Mouse (Mus musculus) stomach, postnatal 0 days (tissue): ENCODE measurements around the gene Gdap1l1. TPM values are rescaled to one million over a fixed set of nuclear protein-coding genes. Genes with fewer than 3 reads are reported as not detected.
"Not testable (repeated sequence)": the region's sequence is repeated elsewhere in the genome, so short reads cannot be mapped to it uniquely, and the experiment has no call there.

ENCODE experiments used
- ATAC-seq: fragments of 200-750 bp; cut with Nextera tagmentation; 2 replicates; pipeline ENCODE4 v1.8.0; 2017; ENCODE audit not compliant: low FRiP score, low TSS enrichment
- DNase-seq: peaks from one replicate; pipeline ENCODE4 v3.0.0-alpha.2; 2016; ENCODE audit warnings: low spot score
- H3K27ac ChIP-seq: fragments of 300-500 bp; sonication (generic); replicated peaks from 2 replicates; pipeline ENCODE4 v1.5.1; 2014; ENCODE audit warnings: mild to moderate bottlenecking, control low read depth
- H3K27me3 ChIP-seq: fragments of 300-500 bp; sonication (generic); 2 replicates; pipeline ENCODE4 v1.6.1; 2014; ENCODE audit warnings: low read length; ENCODE audit not compliant: control insufficient read depth, insufficient read depth
- H3K36me3 ChIP-seq: fragments of 300-500 bp; sonication (generic); 2 replicates; pipeline ENCODE4 v1.6.1; 2014; ENCODE audit warnings: low read length, mixed read lengths; ENCODE audit not compliant: control insufficient read depth, insufficient read depth
- H3K4me1 ChIP-seq: fragments of 300-500 bp; sonication (generic); replicated peaks from 2 replicates; pipeline ENCODE4 v1.6.1; 2014; ENCODE audit warnings: antibody characterized with exemption; ENCODE audit not compliant: control insufficient read depth, insufficient read depth
- H3K4me2 ChIP-seq: fragments of 300-500 bp; sonication (generic); replicated peaks from 2 replicates; pipeline ENCODE4 v1.6.1; 2014; ENCODE audit warnings: low read depth, mild to moderate bottlenecking, control low read depth, moderate library complexity
- H3K4me3 ChIP-seq: fragments of 300-500 bp; sonication (generic); 2 replicates; pipeline ENCODE4 v1.5.1; 2014; ENCODE audit warnings: low read depth, low read length, control low read depth
- H3K9ac ChIP-seq: fragments of 300-500 bp; sonication (generic); 2 replicates; pipeline ENCODE4 v1.6.1; 2014; ENCODE audit warnings: mild to moderate bottlenecking, low read length, control low read depth, mixed read lengths
- H3K9me3 ChIP-seq: fragments of 300-500 bp; sonication (generic); 2 replicates; pipeline ENCODE4 v1.6.1; 2016; ENCODE audit warnings: low read length; ENCODE audit not compliant: control insufficient read depth
- CTCF ChIP-seq: IDR thresholded peaks from 2 replicates; pipeline ENCODE4 v1.5.1; 2016; ENCODE audit warnings: antibody characterized with exemption, low read depth, mild to moderate bottlenecking, moderate library complexity
- EP300 ChIP-seq: optimal IDR thresholded peaks from 2 replicates; pipeline ENCODE3; 2016; ENCODE audit warnings: antibody characterized with exemption
- WGBS: fragments of 180-500 bp; shearing (Covaris S2); extraction: QIAGEN DNeasy Blood & Tissue Kit; methylation state at CpG from one replicate; pipeline ENCODE4 v1.1.7; 2014; 5-methylcytosine and 5-hydroxymethylcytosine counted together
- polyA plus RNA-seq: library from polyadenylated mRNA; unstranded; fragments of >200 nt; fragmentation: Nextera tagmentation; extraction: Ambion mirVana; gene quantifications from 2 replicates; pipeline ENCODE4 v1.2.1, GENCODE M21; 2015

Gene Gdap1l1
- polyA plus RNA-seq, 1 experiment from 2014 or later = 1.9 TPM

DNA sequence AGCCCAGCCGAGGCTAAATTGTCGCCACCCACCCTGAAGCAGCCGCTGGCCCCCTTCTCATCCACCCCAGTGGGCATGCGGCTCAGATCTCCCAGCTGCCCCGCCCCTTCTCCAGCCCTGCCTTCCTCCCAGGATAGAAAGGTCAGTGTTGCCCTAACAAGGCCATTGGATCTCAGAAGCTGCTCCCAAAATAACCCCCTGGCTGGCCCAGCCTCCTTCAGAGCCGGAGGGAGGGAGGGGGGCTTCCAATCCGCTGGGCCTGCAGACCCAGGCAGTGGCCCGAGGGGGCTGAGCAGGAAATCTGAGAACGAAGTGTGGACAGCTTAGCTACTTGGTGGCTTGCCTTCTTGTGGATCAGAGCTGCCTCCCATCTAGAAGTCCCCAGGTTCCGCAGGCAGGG is 40.4 kb upstream of the Gdap1l1 start, which contains the start of gene Jph2:
Jph2 (minus strand) TSS at position 89 of the 400 bp plus-strand sequence.
- H3K36me3 ChIP-seq = no peaks in the 10 kb centered on the region
- ATAC-seq (peak; percentile 79), DNase-seq (peak; percentile 43)
- peak within 1 kb of the TSS; percentile 50 for H3K4me2 ChIP-seq
- H3K4me1 ChIP-seq = no peaks in the 10 kb centered on the region
- H3K27ac ChIP-seq = peak within 1 kb of the TSS; percentile 86
- peak within 1 kb of the TSS; percentile 47 for H3K4me3 ChIP-seq
- TF ChIP-seq CTCF = peak; percentile 31
- TF ChIP-seq EP300 = no peak
- no peaks in the 10 kb centered on the region for H3K27me3 ChIP-seq
- peak within 1 kb of the TSS; percentile 71 for H3K9ac ChIP-seq
- WGBS = 6% methylated on average over 10 of the region's 10 CpGs
- no peaks in the 10 kb centered on the region for H3K9me3 ChIP-seq

DNA sequence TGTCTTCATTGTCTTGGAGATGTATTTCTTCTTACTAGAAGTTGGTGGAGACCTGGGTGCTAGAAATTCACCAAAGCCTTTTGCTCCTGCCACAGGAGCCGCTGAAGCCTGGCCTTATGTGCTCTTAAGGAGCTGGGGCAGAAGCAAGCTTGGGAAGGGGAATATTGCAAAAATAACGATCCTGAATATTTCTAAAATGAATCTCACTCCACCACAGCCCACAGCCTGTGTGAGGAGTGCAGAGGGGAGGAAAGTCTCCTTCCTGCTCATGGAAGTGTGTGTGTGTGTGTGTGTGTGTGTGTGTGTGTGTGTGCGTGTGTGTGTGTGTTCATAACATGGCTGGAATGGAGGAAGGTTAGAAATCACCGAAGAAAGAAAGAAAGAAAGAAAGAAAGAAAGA is 39.5 kb upstream of the Gdap1l1 start:
- H3K27me3 ChIP-seq = no peaks in the 10 kb centered on the region
- WGBS = 68% methylated on average over 4 of the region's 4 CpGs
- peak overlapping the region; percentile 86 for H3K27ac ChIP-seq
- peak overlapping the region; percentile 50; the same call in 1 of the 2 replicates for H3K4me2 ChIP-seq
- no peak for ATAC-seq
- TF ChIP-seq CTCF (no peak), EP300 (no peak)
- DNase-seq = no peak
- no peaks in the 10 kb centered on the region for H3K9me3 ChIP-seq
- H3K36me3 ChIP-seq = no peaks in the 10 kb centered on the region
- peak overlapping the region; percentile 71; the same call in 1 of the 2 replicates for H3K9ac ChIP-seq
- H3K4me3 ChIP-seq = no peak overlapping the region
- H3K4me1 ChIP-seq = no peaks in the 10 kb centered on the region

DNA sequence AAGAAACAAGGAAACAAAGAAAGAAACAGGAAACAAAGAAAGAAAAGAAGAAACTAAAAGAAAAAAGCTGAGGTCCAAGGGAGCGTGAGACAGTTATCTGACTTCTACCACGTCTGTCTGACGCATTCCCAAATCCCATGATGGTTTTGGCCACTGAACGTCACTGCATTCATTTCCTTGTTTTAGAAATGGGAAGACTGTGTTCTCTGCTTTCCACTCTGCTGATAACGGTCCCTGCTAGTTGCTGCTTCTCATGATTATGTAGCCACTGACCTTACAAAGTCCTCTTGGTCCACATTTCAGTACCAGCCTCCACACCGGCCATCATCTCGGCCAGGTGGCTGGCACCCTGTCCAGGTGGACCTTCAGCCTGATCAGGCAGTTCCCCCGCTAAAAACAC is 39.1 kb upstream of the Gdap1l1 start:
- Histone ChIP-seq H3K36me3 (no peaks in the 10 kb centered on the region), H3K27ac (peak overlapping the region; percentile 40; the same call in 1 of the 2 replicates)
- no peak for DNase-seq

DNA sequence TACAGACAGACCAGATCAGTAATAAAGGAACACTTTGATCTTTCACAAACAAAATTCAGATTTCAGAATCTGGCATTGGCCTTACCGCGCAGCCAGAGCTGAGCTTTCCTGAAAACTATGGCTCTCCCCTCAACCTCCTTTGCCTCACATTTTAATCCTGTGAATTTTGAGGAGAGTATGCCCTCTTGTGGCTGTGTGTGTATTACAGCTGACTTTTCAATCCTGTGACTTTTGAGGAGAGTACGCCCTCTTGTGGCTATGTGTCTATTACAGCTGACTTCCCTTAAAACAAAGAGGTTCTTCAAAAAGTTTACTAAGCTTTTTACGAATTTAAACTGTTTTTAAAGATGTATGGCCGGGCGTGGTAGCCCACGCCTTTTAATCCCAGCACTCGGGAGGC is 37.1 kb upstream of the Gdap1l1 start:
- no peak overlapping the region for H3K4me2 ChIP-seq
- H3K27me3 ChIP-seq = no peaks in the 10 kb centered on the region
- no peaks in the 10 kb centered on the region for H3K4me1 ChIP-seq
- H3K9me3 ChIP-seq = no peaks in the 10 kb centered on the region
- WGBS = 2% methylated on average over 8 of the region's 8 CpGs
- DNase-seq (peak; percentile 79), ATAC-seq (no peak; the same call in 1 of the 2 replicates)
- H3K36me3 ChIP-seq = no peaks in the 10 kb centered on the region
- no peak for TF ChIP-seq EP300
- peak; percentile 100 for TF ChIP-seq CTCF
- no peak overlapping the region for H3K27ac ChIP-seq
- no peak overlapping the region for H3K4me3 ChIP-seq
- H3K9ac ChIP-seq = no peak overlapping the region

More for the DNA sequence above, 39.1 kb upstream of the Gdap1l1 start:
- ATAC-seq = no peak
- no peak overlapping the region for H3K4me3 ChIP-seq
- H3K27me3 ChIP-seq = no peaks in the 10 kb centered on the region
- TF ChIP-seq EP300 = no peak
- no peak for TF ChIP-seq CTCF
- H3K9ac ChIP-seq = no peak overlapping the region
- H3K4me2 ChIP-seq = no peak overlapping the region
- H3K4me1 ChIP-seq = no peaks in the 10 kb centered on the region
- no peaks in the 10 kb centered on the region for H3K9me3 ChIP-seq
- WGBS = 66% methylated on average over 8 of the region's 8 CpGs

DNA sequence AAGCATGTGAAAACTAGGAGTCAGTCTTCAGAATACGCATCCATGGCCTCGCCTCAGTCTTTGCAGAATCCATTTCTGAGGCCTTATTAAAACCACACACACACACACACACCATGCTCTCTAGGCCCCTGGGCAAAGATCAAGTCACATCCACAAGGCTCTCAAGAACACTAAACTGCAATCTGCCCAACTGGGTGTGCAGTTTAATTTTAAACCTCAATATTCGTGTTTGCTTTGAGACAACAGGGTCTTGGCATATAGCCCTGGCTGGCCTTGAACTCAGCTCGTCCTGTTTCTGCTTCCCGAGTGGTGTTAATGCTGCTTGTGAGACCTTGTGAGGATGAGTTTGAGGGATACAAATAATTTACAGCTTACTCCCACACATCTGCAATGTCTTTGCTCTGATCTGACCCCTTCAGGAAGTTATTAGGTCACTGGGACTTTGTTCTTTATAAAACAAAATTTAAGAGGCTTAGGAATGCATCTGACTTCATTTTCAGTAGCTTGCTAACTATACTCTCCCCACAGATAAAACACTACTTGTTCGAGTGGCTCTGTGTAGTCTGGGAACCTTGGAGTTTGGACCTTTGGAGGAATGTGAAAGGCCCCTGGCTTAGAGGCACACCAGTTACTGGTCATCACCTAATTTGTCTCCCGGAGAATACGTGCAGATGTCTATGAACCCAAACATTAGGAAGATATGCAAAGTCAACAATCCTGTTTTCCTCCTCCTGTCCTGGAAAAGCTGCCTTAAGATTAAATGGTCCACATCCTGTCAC is 34.0 kb upstream of the Gdap1l1 start:
- Histone ChIP-seq H3K9ac (peak overlapping the region; percentile 27; the same call in 1 of the 2 replicates), H3K4me1 (no peaks in the 10 kb centered on the region), H3K27me3 (no peaks in the 10 kb centered on the region), H3K9me3 (no peaks in the 10 kb centered on the region), H3K27ac (no peak overlapping the region), H3K4me2 (no peak overlapping the region), H3K36me3 (peaks cover 8% of the 10 kb centered on the region), H3K4me3 (no peak overlapping the region)
- ATAC-seq (no peak), DNase-seq (no peak)
- WGBS = 56% methylated on average over 8 of the region's 8 CpGs
- TF ChIP-seq EP300 (no peak), CTCF (no peak)

DNA sequence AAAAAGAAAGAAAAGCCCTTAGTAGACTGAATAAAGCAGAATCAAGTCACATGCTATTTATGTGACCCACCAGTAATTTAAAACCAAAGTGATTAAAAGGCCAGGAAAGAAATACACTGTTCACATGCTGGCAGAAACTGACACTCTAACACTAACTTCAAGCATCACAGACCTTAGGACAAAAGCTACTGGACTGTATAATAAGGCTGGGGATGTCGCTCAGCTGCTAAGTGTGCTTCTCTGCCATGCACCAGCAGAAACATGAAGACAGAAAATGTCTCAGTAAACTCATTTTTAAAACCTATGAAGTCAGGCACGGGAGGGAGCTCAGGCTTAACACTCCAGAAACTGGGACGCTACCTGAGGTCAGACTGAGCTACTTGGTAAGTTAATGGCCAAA is 28.1 kb upstream of the Gdap1l1 start:
- Histone ChIP-seq H3K4me2 (no peak overlapping the region), H3K4me3 (no peak overlapping the region), H3K36me3 (peaks cover 23% of the 10 kb centered on the region), H3K27me3 (no peaks in the 10 kb centered on the region), H3K9ac (no peak overlapping the region), H3K9me3 (no peaks in the 10 kb centered on the region), H3K4me1 (no peaks in the 10 kb centered on the region), H3K27ac (no peak overlapping the region)
- ATAC-seq = no peak
- WGBS = 84% methylated on average over 3 of the region's 3 CpGs
- TF ChIP-seq EP300 (no peak), CTCF (no peak)
- DNase-seq = no peak

DNA sequence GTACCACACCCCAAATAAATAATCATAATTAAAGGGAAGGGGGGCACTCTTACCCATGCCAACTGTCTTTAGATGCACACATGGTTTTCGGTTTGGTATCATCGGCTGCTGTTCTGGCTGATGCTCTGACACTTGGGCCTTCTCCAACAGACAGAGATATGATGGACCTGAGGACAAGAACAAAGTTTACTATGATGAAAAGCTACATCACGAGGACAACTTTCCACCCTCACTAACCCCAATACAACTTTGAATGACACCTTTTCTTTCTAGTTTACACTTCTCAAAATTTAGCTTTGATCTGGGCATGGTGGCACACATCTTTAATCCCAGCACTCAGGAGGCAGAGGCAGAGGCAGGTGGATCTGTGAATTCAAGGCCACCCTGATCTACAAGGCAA is 26.9 kb upstream of the Gdap1l1 start:
- 87% methylated on average over 3 of the region's 3 CpGs for WGBS

More for the DNA sequence above, 26.9 kb upstream of the Gdap1l1 start:
- H3K27me3 ChIP-seq, H3K9ac ChIP-seq, DNase-seq, H3K4me2 ChIP-seq, H3K4me1 ChIP-seq, ATAC-seq, H3K4me3 ChIP-seq, H3K27ac ChIP-seq, H3K9me3 ChIP-seq: not testable (repeated sequence)
- H3K36me3 ChIP-seq = peaks cover 23% of the 10 kb centered on the region
